Mouse (Mus musculus) brain, embryonic 14.5 days (tissue): ENCODE results near the gene Hint3.

Experiments
- CTCF ChIP-seq: fragments of 200-500 bp; IDR thresholded peaks from 2 replicates; pipeline ENCODE4 v1.5.1; 2012; ENCODE audit warnings: inconsistent platforms, mild to moderate bottlenecking, moderate library complexity, borderline replicate concordance; ENCODE audit not compliant: insufficient read depth, insufficient read length; ENCODE audit errors: extremely low read depth
- POLR2A ChIP-seq: fragments of 200-500 bp; IDR thresholded peaks from 2 replicates; pipeline ENCODE4 v1.6.1; 2012; ENCODE audit warnings: mild to moderate bottlenecking, inconsistent platforms, borderline replicate concordance; ENCODE audit not compliant: poor library complexity, insufficient read depth, insufficient read length, severe bottlenecking; ENCODE audit errors: extremely low read depth

- TF ChIP-seq POLR2A (peak; percentile 22; the same call in 1 of the 2 replicates), CTCF (peak; percentile 38; the same call in 1 of the 2 replicates)
Observed at GRCm38 (mm10) chr10:30618091-30618917, 11.1 kb downstream of the Hint3 start.
